Mouse (Mus musculus): ENCODE measurements at regions not wholly inside any gene's neighbourhood (a gene's known extent, or its start where the extent isn't known, plus 50 kb on each side); places are given as distances from the start of the nearest gene placed in this dataset.

GRCm38 (mm10) chr2:63405405-63405804, 221.3 kb upstream of the Kcnh7 start:
- no peak for DNase-seq (ENCODE audit: low spot score)
- 71% methylated on average over 1 of the region's 1 CpGs for WGBS
- no peak overlapping the region for H3K4me2 ChIP-seq (ENCODE audit: low read depth, low read length)
- H3K9ac ChIP-seq (replicated peaks; ENCODE audit: low read depth, low read length): no peak overlapping the region
- H3K4me3 ChIP-seq (ENCODE audit: low read depth, low read length): no peak overlapping the region
- TF ChIP-seq EP300 (IDR thresholded peaks at IDR 0.05; ENCODE audit: low read depth) (no peak), CTCF (IDR thresholded peaks at IDR 0.05; ENCODE audit: low read depth) (no peak)
- no peaks in the 10 kb centered on the region for H3K9me3 ChIP-seq (replicated peaks; ENCODE audit: control insufficient read depth, low read length)
- ATAC-seq (ENCODE audit: insufficient read depth, low read depth): no peak
- no peaks in the 10 kb centered on the region for H3K27me3 ChIP-seq (ENCODE audit: control insufficient read depth, insufficient read depth, low read length)
- H3K27ac ChIP-seq (ENCODE audit: low read depth): no peak overlapping the region
- no peaks in the 10 kb centered on the region for H3K36me3 ChIP-seq (replicated peaks; ENCODE audit: control insufficient read depth, insufficient read depth, low read length)
- H3K4me1 ChIP-seq (ENCODE audit: control insufficient read depth, insufficient read depth): no peaks in the 10 kb centered on the region

All from heart, postnatal 0 days (tissue).